Mouse (Mus musculus) kidney, adult 2 months (tissue): ENCODE measurements around the gene Als2cr12. TPM values are rescaled to one million over a fixed set of nuclear protein-coding genes. Genes with fewer than 3 reads are reported as not detected.
"Not testable (repeated sequence)": the region's sequence is repeated elsewhere in the genome, so short reads cannot be mapped to it uniquely, and the experiment has no call there.

Experiments used
- DNase-seq: peaks from one replicate; pipeline ENCODE4 v3.0.0; 2021
- H3K27ac ChIP-seq: fragments of 200-500 bp; 2 replicates; pipeline ENCODE4 v1.5.1; 2012; ENCODE audit warnings: low read depth, low read length, control low read depth, inconsistent platforms; ENCODE audit not compliant: insufficient read depth
- H3K27me3 ChIP-seq: fragments of 200-500 bp; replicated peaks from 2 replicates; pipeline ENCODE4 v1.6.1; 2012; ENCODE audit warnings: mild to moderate bottlenecking, moderate library complexity, low read length, inconsistent platforms; ENCODE audit not compliant: control insufficient read depth, insufficient read depth
- H3K36me3 ChIP-seq: fragments of 200-500 bp; 2 replicates; pipeline ENCODE4 v1.6.1; 2012; ENCODE audit warnings: mild to moderate bottlenecking, moderate library complexity, low read length, inconsistent platforms; ENCODE audit not compliant: control insufficient read depth, insufficient read depth
- H3K4me1 ChIP-seq: fragments of 200-500 bp; 2 replicates; pipeline ENCODE4 v1.6.1; 2011; ENCODE audit warnings: low read length; ENCODE audit not compliant: control insufficient read depth, insufficient read depth
- H3K4me3 ChIP-seq: fragments of 200-500 bp; 2 replicates; pipeline ENCODE4 v1.5.1; 2011; ENCODE audit warnings: mild to moderate bottlenecking, low read depth, low read length, control low read depth; ENCODE audit not compliant: insufficient read depth
- CTCF ChIP-seq: fragments of 200-500 bp; conservative IDR thresholded peaks from 2 replicates; pipeline ENCODE4 v1.5.1; 2011; ENCODE audit warnings: low read depth, mild to moderate bottlenecking, control low read depth, low read length, moderate library complexity, mixed read lengths; ENCODE audit not compliant: insufficient read depth, insufficient read length
- POLR2A ChIP-seq: fragments of 200-500 bp; IDR thresholded peaks from one replicate; pipeline ENCODE4 v1.6.1; 2011; ENCODE audit warnings: low read depth, low read length, control low read depth
- WGBS: fragments of 180-500 bp; shearing (Covaris S2); methylation state at CpG from one replicate; pipeline ENCODE4 v1.1.7; 2018; 5-methylcytosine and 5-hydroxymethylcytosine counted together
- polyA plus RNA-seq: library from polyadenylated mRNA; depleted of rRNA; stranded (reverse); fragments of >200 nt; gene quantifications from 2 replicates; pipeline ENCODE4 v1.2.3, GENCODE M21; 2012

Als2cr12 gene
- polyA plus RNA-seq, 1 experiment, result 0.80 TPM

- DNase-seq, result peak; percentile 56
- TF ChIP-seq POLR2A, result no peak
- TF ChIP-seq CTCF, result 0 out of 2 replicates have a peak, but pooled peaks have one; percentile 13
- Histone ChIP-seq H3K27me3 (no peaks in the 10 kb centered on the region), H3K4me1 (no peaks in the 10 kb centered on the region), H3K27ac (no peak overlapping the region), H3K4me3 (no peak overlapping the region), H3K36me3 (no peaks in the 10 kb centered on the region)
- WGBS, result 94% methylated on average over 1 of the region's 1 CpGs
Observed at GRCm38 (mm10) chr1:58677575-58677974, 18.2 kb downstream of the Als2cr12 start.

DNA sequence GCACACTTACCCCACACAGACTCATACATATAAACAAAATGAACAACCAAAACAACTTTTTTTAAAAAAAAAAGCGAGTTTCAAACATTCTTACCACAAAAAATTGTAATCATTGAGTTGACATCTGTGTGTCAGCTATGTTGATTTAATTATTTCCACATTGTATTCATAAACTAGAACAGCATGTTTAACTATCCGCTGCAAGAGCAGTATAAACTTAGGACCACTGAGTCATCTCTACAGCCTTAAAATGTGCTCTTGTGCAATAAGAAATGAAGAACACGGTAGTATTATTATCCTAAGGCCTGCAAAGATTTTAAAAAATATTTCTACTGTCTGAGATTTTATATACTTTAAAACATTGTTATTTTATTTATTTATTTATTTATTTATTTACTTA is 20.8 kb downstream of the Als2cr12 start:
- WGBS, result 94% methylated on average over 3 of the region's 3 CpGs
- TF ChIP-seq CTCF, result no peak
- TF ChIP-seq POLR2A, result no peak
- no peaks in the 10 kb centered on the region for H3K4me1 ChIP-seq
- H3K4me3 ChIP-seq, result no peak overlapping the region
- H3K27ac ChIP-seq, result no peak overlapping the region
- H3K36me3 ChIP-seq, result no peaks in the 10 kb centered on the region
- DNase-seq, result no peak
- no peaks in the 10 kb centered on the region for H3K27me3 ChIP-seq

DNA sequence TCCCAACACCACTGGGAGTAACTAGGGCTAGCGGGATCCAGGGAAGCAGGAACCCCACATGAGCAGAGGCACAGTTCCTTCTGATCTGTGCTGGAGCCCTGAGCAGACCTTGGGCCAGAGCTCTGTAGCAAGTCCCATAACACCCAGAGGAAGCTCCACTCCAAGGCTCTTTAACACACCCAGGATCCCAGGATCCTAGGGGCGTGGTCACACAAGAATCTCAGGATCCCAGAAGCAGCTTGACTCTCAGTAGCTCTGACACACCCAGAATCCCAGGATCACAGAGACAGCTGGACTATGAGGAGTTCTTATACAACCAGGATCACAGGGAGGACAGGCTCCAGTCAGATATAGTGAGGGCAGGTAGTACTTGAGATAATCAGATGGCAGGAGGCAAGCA is 23.7 kb downstream of the Als2cr12 start:
- Histone ChIP-seq H3K4me3 (no peak overlapping the region), H3K27ac (no peak overlapping the region), H3K36me3 (no peaks in the 10 kb centered on the region), H3K27me3 (no peaks in the 10 kb centered on the region), H3K4me1 (no peaks in the 10 kb centered on the region)
- TF ChIP-seq CTCF, result no peak
- TF ChIP-seq POLR2A, result no peak
- WGBS, result 94% methylated on average over 2 of the region's 2 CpGs
- DNase-seq, result no peak

DNA sequence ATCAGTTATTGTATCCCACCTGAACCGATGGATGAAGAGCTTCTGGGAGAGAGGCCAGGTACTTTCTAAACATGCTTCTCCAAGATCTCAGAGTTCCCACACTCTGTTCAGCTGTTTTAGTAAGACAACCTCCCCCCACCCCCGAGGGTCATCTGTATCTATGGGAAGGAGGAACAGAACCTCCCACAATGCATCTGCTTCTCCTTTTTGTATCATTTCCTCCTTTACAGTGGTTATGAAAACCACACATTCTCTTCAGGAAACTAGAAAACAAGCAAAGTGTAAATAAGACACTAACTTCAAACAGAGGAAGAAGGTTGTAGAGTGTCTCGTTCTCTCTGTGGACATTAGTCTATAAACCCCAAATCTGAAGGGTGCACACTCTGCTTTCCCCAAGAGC is 26.2 kb downstream of the Als2cr12 start:
- not testable (repeated sequence) for H3K27ac ChIP-seq, H3K4me1 ChIP-seq, DNase-seq, H3K4me3 ChIP-seq, H3K36me3 ChIP-seq, H3K27me3 ChIP-seq
- 85% methylated on average over 3 of the region's 3 CpGs for WGBS

DNA sequence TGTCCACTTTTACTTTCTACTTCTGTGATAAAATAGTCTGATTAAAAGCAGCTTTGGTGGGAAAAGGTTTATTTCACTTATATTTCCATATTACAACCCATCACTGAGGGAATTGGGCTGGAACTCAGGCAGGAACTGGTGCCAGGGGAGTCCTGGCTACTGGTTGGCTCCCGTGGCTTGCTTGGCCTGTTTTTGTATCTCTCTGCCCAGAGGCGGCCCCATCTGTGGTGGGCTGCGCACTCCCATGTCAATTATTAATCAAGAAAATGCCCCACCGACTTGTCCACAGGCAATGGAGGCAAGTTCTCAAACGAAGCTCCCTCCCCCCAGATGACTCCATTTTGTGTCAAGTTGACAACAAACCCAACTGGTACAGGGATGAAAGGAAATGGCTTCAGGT is 27.6 kb downstream of the Als2cr12 start:
- Histone ChIP-seq H3K27ac (no peak overlapping the region), H3K27me3 (no peaks in the 10 kb centered on the region), H3K4me1 (no peaks in the 10 kb centered on the region), H3K4me3 (no peak overlapping the region), H3K36me3 (no peaks in the 10 kb centered on the region)
- WGBS, result 76% methylated on average over 5 of the region's 5 CpGs
- no peak for DNase-seq
- TF ChIP-seq POLR2A, result no peak
- no peak for TF ChIP-seq CTCF

DNA sequence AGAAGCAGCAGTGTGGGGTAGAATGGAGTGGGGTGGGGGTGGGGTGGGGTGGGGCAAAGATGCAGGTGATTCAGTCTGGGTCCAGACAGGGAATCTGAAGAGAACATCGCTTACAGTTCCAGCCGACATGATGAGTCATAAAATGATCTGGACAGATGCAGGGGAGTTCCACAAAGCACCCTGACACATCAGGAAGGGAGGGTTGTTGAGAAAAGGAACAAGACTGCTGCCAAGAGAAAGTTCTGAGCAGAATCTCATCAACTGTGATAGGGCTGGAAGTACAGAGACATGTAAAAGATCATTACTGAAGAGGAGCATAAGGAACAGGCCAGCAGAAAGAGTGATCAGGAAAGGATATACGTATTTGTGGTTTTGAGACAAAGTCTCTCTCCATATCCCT is 32.4 kb downstream of the Als2cr12 start:
- not testable (repeated sequence) for DNase-seq, H3K4me1 ChIP-seq, H3K27ac ChIP-seq, H3K4me3 ChIP-seq, H3K36me3 ChIP-seq, H3K27me3 ChIP-seq
- 70% methylated on average over 3 of the region's 3 CpGs for WGBS

GRCm38 (mm10) chr1:58662671-58663070 is 33.1 kb downstream of the Als2cr12 start:
- not testable (repeated sequence) for H3K4me1 ChIP-seq, H3K4me3 ChIP-seq, H3K27ac ChIP-seq, H3K27me3 ChIP-seq, H3K36me3 ChIP-seq
- 61% methylated on average over 5 of the region's 5 CpGs for WGBS
- DNase-seq, result peak; percentile 56

DNA sequence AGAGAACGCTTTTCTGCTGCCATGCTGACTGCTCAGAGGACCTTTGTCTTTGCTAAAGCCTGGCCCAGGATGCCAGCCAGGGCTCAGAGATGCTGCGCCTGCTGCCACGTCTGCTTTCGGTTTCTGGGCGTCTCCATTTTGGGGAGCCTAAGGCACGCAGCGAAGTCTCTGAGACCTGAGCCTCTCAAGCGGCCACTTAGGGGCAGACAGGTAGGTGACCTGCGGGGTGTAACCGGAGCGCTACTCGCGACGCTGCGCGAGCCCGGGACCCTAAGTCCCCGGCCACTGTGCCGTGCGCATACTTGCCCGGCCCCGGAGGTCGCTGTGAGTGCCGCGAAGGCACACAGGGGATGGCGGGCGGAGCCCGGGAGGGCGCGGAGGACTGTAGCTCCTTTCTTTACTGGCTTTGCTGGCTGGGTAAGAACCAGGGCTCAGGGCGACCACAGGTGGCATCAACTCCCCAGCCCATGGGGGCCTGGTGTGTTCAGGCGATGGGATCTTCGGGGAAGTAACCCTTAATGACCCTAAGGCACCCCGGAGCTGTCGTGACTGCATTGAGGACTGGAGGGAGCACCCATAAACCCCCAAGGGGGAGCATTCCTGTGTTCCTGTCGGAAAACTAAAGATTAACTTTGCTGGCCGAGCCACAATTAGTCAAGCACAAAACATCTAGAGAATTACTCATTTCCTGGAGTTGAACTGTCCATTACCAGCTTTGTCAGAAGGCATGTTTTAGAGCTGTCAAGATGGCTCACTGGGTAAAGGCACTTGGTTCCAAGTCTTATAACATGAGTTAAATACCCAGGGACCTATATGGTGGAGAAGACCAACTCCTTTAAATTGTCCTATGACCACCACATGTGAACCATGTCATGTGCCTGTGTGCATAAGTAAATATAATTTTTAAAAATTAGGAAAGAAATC is 43.0 kb downstream of the Als2cr12 start:
- TF ChIP-seq CTCF (no peak), POLR2A (no peak)
- Histone ChIP-seq H3K27ac (peak overlapping the region; percentile 85), H3K36me3 (no peaks in the 10 kb centered on the region), H3K4me3 (peak overlapping the region; percentile 74), H3K4me1 (no peaks in the 10 kb centered on the region), H3K27me3 (no peaks in the 10 kb centered on the region)
- WGBS, result under 1% methylated on average over 37 of the region's 37 CpGs
- DNase-seq, result peak; percentile 80

DNA sequence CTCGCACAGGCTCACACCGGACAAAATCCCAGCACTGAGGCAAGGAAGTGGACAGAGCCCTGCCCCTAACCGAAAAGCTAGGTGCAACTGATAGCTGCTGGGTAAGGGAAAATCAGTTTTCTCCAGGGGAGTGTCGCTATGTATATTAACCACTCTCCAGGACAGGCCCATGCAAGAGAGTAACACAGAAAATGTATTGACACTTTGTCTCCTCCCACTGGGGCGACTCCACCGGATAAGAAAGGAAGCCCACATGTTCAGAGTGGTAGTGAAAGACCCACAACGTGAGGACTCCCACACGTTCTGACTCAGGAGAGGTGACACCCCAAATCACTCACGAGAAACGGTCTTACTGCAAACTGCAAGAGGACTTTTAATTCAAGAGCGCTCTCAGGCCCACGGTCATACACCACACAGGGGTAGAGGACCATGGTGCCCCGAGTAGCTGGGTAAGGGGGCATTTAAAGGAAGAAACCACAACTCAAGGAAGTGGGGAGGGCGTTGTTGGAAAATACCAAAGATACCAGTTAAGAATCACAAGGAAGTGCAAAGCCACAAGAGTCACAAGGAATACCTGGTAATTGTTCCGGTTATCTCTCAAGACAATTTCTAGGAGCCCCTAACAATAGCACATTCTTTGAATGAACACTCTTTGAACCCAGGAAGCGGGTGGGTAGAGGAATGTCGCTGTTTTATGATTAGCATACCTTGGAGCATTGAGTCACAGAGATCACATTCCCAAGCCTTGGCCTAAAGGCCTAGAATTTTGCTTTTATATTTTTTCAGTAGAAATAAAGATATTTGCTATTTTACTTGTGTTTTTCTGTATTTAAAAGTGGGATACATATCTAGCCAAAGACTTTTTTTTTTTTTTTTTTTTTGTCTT is 44.0 kb downstream of the Als2cr12 start:
- not testable (repeated sequence) for DNase-seq, H3K27me3 ChIP-seq, H3K36me3 ChIP-seq, H3K4me1 ChIP-seq, H3K27ac ChIP-seq
- peak overlapping the region; percentile 74 for H3K4me3 ChIP-seq
- whole genome bisulfite sequencing, result 81% methylated on average over 17 of the region's 17 CpGs

GRCm38 (mm10) chr1:58628847-58629246 is 66.9 kb downstream of the Als2cr12 start:
- not testable (repeated sequence) for DNase-seq, H3K36me3 ChIP-seq, H3K27ac ChIP-seq, H3K27me3 ChIP-seq, H3K4me3 ChIP-seq, H3K4me1 ChIP-seq
- 74% methylated on average over 2 of the region's 2 CpGs for WGBS
